Mouse (Mus musculus): ENCODE measurements around the gene Klf9.

GRCm38 (mm10) chr19:23166550-23167284, 25.7 kb downstream of the Klf9 start:
- TF ChIP-seq CTCF (IDR thresholded peaks at IDR 0.05; ENCODE audit: low read depth), result no peak
- no peak for TF ChIP-seq EP300 (IDR thresholded peaks at IDR 0.05; ENCODE audit: low read depth)

Data from heart, postnatal 0 days (tissue).